Mouse (Mus musculus) forebrain, embryonic 16.5 days (tissue): ENCODE measurements around the gene Nfxl1. TPM values are rescaled to one million over a fixed set of nuclear protein-coding genes. Genes with fewer than 3 reads are reported as not detected.

ENCODE experiments used
- ATAC-seq: fragments of 200-750 bp; cut with Nextera tagmentation; 2 replicates; pipeline ENCODE4 v1.8.0; 2017; ENCODE audit warnings: mild to moderate bottlenecking, moderate library complexity
- H3K27ac ChIP-seq: fragments of 300-500 bp; sonication (generic); 2 replicates; pipeline ENCODE4 v1.5.1; 2014; ENCODE audit warnings: low read length, control low read depth
- H3K27me3 ChIP-seq: fragments of 300-500 bp; sonication (generic); replicated peaks from 2 replicates; pipeline ENCODE4 v1.6.1; 2014; ENCODE audit warnings: low read length; ENCODE audit not compliant: control insufficient read depth, insufficient read depth
- H3K36me3 ChIP-seq: fragments of 300-500 bp; sonication (generic); 2 replicates; pipeline ENCODE4 v1.6.1; 2014; ENCODE audit not compliant: control insufficient read depth, insufficient read depth
- H3K4me1 ChIP-seq: fragments of 300-500 bp; sonication (generic); replicated peaks from 2 replicates; pipeline ENCODE4 v1.6.1; 2014; ENCODE audit warnings: low read length; ENCODE audit not compliant: control insufficient read depth, insufficient read depth
- H3K4me2 ChIP-seq: fragments of 300-500 bp; sonication (generic); 2 replicates; pipeline ENCODE4 v1.6.1; 2014; ENCODE audit warnings: mild to moderate bottlenecking, low read length, control low read depth
- H3K4me3 ChIP-seq: fragments of 300-500 bp; sonication (generic); replicated peaks from 2 replicates; pipeline ENCODE4 v1.5.1; 2014; ENCODE audit warnings: mild to moderate bottlenecking, low read length, control low read depth
- H3K9ac ChIP-seq: fragments of 300-500 bp; sonication (generic); replicated peaks from 2 replicates; pipeline ENCODE4 v1.6.1; 2014; ENCODE audit warnings: low read depth, low read length, control low read depth
- H3K9me3 ChIP-seq: fragments of 300-500 bp; sonication (generic); 2 replicates; pipeline ENCODE4 v1.6.1; 2016; ENCODE audit warnings: low read length; ENCODE audit not compliant: control insufficient read depth
- WGBS: fragments of 180-500 bp; shearing (Covaris S2); extraction: QIAGEN DNeasy Blood & Tissue Kit; methylation state at CpG from one replicate; pipeline ENCODE4 v1.1.7; 2014; 5-methylcytosine and 5-hydroxymethylcytosine counted together
- polyA plus RNA-seq: library from polyadenylated mRNA; unstranded; fragments of >200 nt; fragmentation: Nextera tagmentation; extraction: Ambion mirVana; gene quantifications from 2 replicates; pipeline ENCODE4 v1.2.1, GENCODE M21; 2015

The Nfxl1 gene
- polyA plus RNA-seq, 1 experiment from 2014 or later = 14.5 TPM

- Histone ChIP-seq H3K9me3 (no peaks in the 10 kb centered on the region; the same call in 1 of the 2 replicates), H3K27me3 (peaks cover 27% of the 10 kb centered on the region), H3K4me2 (peak within 1 kb of the TSS; percentile 63), H3K9ac (peak within 1 kb of the TSS; percentile 22; the same call in 1 of the 2 replicates), H3K36me3 (no peaks in the 10 kb centered on the region), H3K27ac (no peak within 1 kb of the TSS), H3K4me1 (peaks cover 12% of the 10 kb centered on the region), H3K4me3 (peak within 1 kb of the TSS; percentile 38)
- ATAC-seq = peak; percentile 49; the same call in 1 of the 2 replicates
- WGBS = 1% methylated on average over 64 of the region's 64 CpGs
Observed at GRCm38 (mm10) chr5:72503531-72504523, 55.7 kb downstream of the Nfxl1 start, which contains the start of gene Corin. Gene Corin, minus strand, starts transcription at chr5:72504473.

- no peak overlapping the region for H3K9ac ChIP-seq
- 69% methylated on average over 8 of the region's 8 CpGs for WGBS
- H3K4me3 ChIP-seq = no peak overlapping the region
- H3K36me3 ChIP-seq = no peaks in the 10 kb centered on the region
- no peak overlapping the region for H3K27ac ChIP-seq
- H3K4me1 ChIP-seq = peaks cover 12% of the 10 kb centered on the region
- H3K4me2 ChIP-seq = no peak overlapping the region
- H3K27me3 ChIP-seq = peaks cover 27% of the 10 kb centered on the region
- H3K9me3 ChIP-seq = no peaks in the 10 kb centered on the region
- ATAC-seq = no peak
Observed at GRCm38 (mm10) chr5:72502778-72503177, 56.7 kb downstream of the Nfxl1 start.

- no peak overlapping the region for H3K9ac ChIP-seq
- no peaks in the 10 kb centered on the region for H3K36me3 ChIP-seq
- no peaks in the 10 kb centered on the region for H3K9me3 ChIP-seq
- H3K27ac ChIP-seq = no peak overlapping the region
- WGBS = 51% methylated on average over 3 of the region's 3 CpGs
- H3K4me1 ChIP-seq = peaks cover 12% of the 10 kb centered on the region
- H3K4me2 ChIP-seq = no peak overlapping the region
- H3K4me3 ChIP-seq = no peak overlapping the region
- peaks cover 27% of the 10 kb centered on the region for H3K27me3 ChIP-seq
- ATAC-seq = no peak
Observed at GRCm38 (mm10) chr5:72501763-72502162, 57.7 kb downstream of the Nfxl1 start.

- H3K9ac ChIP-seq = no peak overlapping the region
- no peak for ATAC-seq
- no peaks in the 10 kb centered on the region for H3K9me3 ChIP-seq
- no peak overlapping the region for H3K4me2 ChIP-seq
- 77% methylated on average over 10 of the region's 10 CpGs for whole genome bisulfite sequencing
- H3K27me3 ChIP-seq = peaks cover 12% of the 10 kb centered on the region
- H3K4me3 ChIP-seq = no peak overlapping the region
- H3K36me3 ChIP-seq = no peaks in the 10 kb centered on the region
- no peak overlapping the region for H3K27ac ChIP-seq
- peaks cover 2% of the 10 kb centered on the region; the same call in 1 of the 2 replicates for H3K4me1 ChIP-seq
Observed at GRCm38 (mm10) chr5:72498271-72498670, 61.2 kb downstream of the Nfxl1 start.

GRCm38 (mm10) chr5:72496756-72497155 is 62.7 kb downstream of the Nfxl1 start:
- Histone ChIP-seq H3K36me3 (no peaks in the 10 kb centered on the region), H3K4me3 (no peak overlapping the region), H3K4me2 (no peak overlapping the region), H3K4me1 (no peaks in the 10 kb centered on the region), H3K9ac (no peak overlapping the region), H3K27ac (no peak overlapping the region), H3K9me3 (no peaks in the 10 kb centered on the region), H3K27me3 (no peaks in the 10 kb centered on the region)
- no peak for ATAC-seq
- 81% methylated on average over 4 of the region's 4 CpGs for WGBS

GRCm38 (mm10) chr5:72493906-72494305 is 65.6 kb downstream of the Nfxl1 start:
- H3K4me1 ChIP-seq = no peaks in the 10 kb centered on the region
- no peak overlapping the region for H3K4me3 ChIP-seq
- no peaks in the 10 kb centered on the region for H3K9me3 ChIP-seq
- no peaks in the 10 kb centered on the region for H3K36me3 ChIP-seq
- ATAC-seq = no peak
- H3K4me2 ChIP-seq = no peak overlapping the region
- 85% methylated on average over 7 of the region's 7 CpGs for WGBS
- no peak overlapping the region for H3K9ac ChIP-seq
- no peaks in the 10 kb centered on the region for H3K27me3 ChIP-seq
- no peak overlapping the region for H3K27ac ChIP-seq

- Histone ChIP-seq H3K4me3 (no peak overlapping the region), H3K4me1 (no peaks in the 10 kb centered on the region), H3K9me3 (no peaks in the 10 kb centered on the region), H3K9ac (no peak overlapping the region), H3K4me2 (no peak overlapping the region), H3K36me3 (no peaks in the 10 kb centered on the region), H3K27ac (no peak overlapping the region), H3K27me3 (no peaks in the 10 kb centered on the region)
- ATAC-seq = no peak
- whole genome bisulfite sequencing = 68% methylated on average over 2 of the region's 2 CpGs
Observed at GRCm38 (mm10) chr5:72491232-72491631, 68.3 kb downstream of the Nfxl1 start.

- WGBS = 46% methylated on average over 7 of the region's 7 CpGs
- H3K4me3 ChIP-seq = no peak overlapping the region
Observed at GRCm38 (mm10) chr5:72480456-72480855, 79.0 kb downstream of the Nfxl1 start.

GRCm38 (mm10) chr5:72472317-72473009 is 87.0 kb downstream of the Nfxl1 start:
- Histone ChIP-seq H3K4me3 (no peak overlapping the region), H3K27me3 (no peaks in the 10 kb centered on the region), H3K9ac (no peak overlapping the region), H3K36me3 (no peaks in the 10 kb centered on the region), H3K9me3 (no peaks in the 10 kb centered on the region), H3K27ac (no peak overlapping the region), H3K4me1 (no peaks in the 10 kb centered on the region), H3K4me2 (no peak overlapping the region)
- ATAC-seq = no peak
- WGBS = 84% methylated on average over 12 of the region's 12 CpGs

More at GRCm38 (mm10) chr5:72480456-72480855, 79.0 kb downstream of the Nfxl1 start:
- no peaks in the 10 kb centered on the region for H3K27me3 ChIP-seq
- H3K36me3 ChIP-seq = no peaks in the 10 kb centered on the region
- no peak overlapping the region for H3K27ac ChIP-seq
- no peaks in the 10 kb centered on the region for H3K4me1 ChIP-seq
- ATAC-seq = no peak
- no peak overlapping the region for H3K4me2 ChIP-seq
- H3K9ac ChIP-seq = no peak overlapping the region
- no peaks in the 10 kb centered on the region for H3K9me3 ChIP-seq
